Mouse (Mus musculus) c-Kit-negative CD71-positive TER-119-positive erythroid progenitor cells, embryonic 14.5 days (primary cell): ENCODE data around the gene Usp33.

ENCODE experiments used
- DNase-seq: peaks from one replicate; pipeline ENCODE4 v3.0.0-alpha.2; 2013; ENCODE audit warnings: low read depth, low spot score

Usp33 gene

GRCm38 (mm10) chr3:152339862-152340557 is 6.3 kb upstream of the Usp33 start, which contains the start of gene Miga1:
Miga1 (minus strand) TSS chr3:152340407.
- DNase-seq, result no peak

GRCm38 (mm10) chr3:152342961-152343517 is 3.2 kb upstream of the Usp33 start:
- no peak for DNase-seq

DNA sequence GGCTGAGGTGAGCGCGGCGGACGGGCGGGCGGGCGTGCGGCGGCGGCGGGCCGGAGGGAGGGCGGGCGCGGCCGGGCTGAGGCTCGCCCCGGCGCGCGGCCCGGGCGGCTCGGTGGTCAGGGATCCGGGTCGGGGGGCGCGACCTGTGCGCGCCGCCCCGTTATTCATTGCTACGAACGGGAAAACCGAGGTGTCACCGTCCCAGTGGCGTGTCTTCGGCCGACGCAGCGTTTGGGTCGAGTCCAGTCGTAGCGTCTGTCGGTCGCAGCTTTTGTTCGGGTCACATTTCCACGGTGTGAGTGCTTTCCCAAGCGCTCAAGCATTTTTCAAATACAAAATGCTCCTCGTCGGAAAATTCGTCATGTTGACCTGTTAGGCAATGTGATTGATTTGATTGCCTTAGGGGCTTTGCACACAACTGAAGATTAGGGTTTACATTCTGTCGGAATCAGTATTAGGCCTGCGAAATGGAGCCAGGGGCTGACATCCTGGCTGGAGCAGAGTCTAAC is 409 bp downstream of the Usp33 start:
- peak; percentile 9 for DNase-seq

DNA sequence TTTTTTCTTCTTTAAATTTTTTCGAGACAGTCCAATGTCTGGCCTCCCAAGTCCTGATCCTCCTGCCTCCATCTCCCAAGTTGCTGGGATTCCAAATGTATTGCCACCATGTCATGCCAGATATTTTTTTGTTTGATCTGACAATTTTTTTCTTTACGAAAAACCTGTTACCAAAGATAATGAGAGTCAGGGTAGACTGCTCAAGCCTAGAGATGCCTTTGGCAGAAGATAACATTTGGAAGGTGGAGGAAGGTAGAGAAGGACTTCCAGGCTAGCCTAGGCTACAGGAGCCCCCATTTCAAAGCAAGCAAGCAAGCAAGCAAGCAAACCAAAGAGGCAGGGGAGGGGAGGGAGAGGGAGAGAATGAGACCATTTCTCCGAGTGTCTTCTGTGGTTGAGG is 949 bp downstream of the Usp33 start:
- peak; percentile 20 for DNase-seq

DNA sequence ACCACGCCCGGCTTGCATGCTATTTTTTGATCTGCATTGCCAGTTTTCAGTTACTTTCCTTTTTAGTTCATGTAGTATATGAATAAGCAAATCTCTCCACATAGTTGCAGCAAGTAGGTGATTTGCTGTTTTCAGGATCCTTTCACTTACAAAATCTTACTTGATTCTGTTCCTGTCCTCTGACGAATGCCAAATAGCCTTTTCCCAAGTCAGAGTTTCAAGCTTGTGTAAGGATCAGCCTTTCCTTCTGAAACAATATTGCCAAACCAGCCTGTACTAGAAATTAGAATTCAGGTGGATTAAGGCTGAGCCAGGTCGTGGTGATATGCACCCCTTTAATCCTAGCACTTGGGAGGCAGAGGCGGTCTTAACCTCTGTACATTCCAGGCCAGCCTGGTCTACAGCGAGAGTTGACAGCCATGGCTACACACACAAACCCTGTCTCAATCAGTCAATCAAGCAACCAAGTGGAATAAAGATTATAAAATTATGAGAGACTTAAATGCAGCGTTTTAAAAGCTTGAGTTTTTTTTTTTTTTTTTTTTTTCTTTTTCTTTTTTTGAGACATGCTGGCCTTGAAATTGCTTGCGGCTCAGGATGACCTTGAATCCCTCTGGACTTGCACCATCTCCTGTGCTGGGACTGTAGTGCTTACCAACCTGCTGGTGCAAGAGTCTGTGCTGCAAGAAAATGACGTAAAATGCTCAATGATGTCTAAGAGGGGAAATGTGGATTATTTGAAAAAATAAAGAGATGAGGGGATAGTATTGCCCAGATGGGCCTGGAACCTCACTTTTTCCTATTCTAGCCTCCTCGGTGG is 1.9 kb downstream of the Usp33 start:
- no peak for DNase-seq

GRCm38 (mm10) chr3:152350431-152350830 is 4.2 kb downstream of the Usp33 start:
- DNase-seq, result no peak

- DNase-seq, result no peak
These were observed 4.7 kb downstream of the Usp33 start for GRCm38 (mm10) chr3:152350966-152351365.

- no peak for DNase-seq
These were observed 6.0 kb downstream of the Usp33 start for GRCm38 (mm10) chr3:152352289-152352688.

GRCm38 (mm10) chr3:152353434-152354177 is 7.3 kb downstream of the Usp33 start:
- no peak for DNase-seq

GRCm38 (mm10) chr3:152355361-152355760 is 9.1 kb downstream of the Usp33 start:
- DNase-seq, result peak; percentile 63

GRCm38 (mm10) chr3:152356751-152357150 is 10.5 kb downstream of the Usp33 start:
- no peak for DNase-seq

DNA sequence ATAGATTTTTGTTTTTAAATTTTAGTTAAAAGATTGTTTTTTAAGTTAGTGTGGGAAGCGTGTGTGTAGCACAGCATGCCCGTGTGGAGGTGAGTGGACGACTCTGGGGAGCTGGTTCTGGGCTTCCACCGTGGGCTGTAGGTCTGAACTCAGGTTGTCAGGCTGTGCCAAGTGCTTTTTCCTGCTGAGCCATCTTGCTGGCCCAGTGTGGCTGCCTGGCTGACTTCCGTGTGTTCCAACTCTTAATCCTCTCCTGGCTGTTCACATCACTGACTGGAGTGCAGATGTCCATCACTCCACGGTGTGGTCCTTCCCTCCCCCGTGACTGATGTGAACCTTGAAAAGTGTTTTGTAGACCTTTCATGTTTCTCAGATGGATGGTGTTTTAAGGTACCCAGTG is 12.9 kb downstream of the Usp33 start:
- no peak for DNase-seq

GRCm38 (mm10) chr3:152364181-152364580 is 17.9 kb downstream of the Usp33 start:
- DNase-seq, result no peak

GRCm38 (mm10) chr3:152376063-152376462 is 29.8 kb downstream of the Usp33 start:
- DNase-seq, result no peak

DNA sequence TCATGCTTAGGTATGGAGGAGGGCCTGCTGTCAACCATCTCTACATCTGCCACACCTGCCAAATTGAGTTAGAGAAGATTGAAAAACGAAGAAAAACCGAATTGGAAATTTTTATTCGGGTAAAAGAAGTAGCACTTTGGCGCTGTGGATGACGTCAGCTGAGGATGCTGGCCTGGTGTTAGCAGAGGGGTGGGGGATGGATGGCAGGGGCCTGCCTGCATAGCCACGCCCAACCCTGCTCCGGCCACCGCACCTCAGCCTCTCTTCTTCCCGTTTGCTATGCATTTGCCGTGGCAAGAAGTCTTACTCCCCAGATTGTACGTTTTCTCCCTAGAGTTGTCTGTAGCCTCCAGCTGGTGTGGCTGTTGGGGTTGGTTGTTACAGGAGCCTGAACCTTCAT is 37.8 kb downstream of the Usp33 start:
- DNase-seq, result no peak

DNA sequence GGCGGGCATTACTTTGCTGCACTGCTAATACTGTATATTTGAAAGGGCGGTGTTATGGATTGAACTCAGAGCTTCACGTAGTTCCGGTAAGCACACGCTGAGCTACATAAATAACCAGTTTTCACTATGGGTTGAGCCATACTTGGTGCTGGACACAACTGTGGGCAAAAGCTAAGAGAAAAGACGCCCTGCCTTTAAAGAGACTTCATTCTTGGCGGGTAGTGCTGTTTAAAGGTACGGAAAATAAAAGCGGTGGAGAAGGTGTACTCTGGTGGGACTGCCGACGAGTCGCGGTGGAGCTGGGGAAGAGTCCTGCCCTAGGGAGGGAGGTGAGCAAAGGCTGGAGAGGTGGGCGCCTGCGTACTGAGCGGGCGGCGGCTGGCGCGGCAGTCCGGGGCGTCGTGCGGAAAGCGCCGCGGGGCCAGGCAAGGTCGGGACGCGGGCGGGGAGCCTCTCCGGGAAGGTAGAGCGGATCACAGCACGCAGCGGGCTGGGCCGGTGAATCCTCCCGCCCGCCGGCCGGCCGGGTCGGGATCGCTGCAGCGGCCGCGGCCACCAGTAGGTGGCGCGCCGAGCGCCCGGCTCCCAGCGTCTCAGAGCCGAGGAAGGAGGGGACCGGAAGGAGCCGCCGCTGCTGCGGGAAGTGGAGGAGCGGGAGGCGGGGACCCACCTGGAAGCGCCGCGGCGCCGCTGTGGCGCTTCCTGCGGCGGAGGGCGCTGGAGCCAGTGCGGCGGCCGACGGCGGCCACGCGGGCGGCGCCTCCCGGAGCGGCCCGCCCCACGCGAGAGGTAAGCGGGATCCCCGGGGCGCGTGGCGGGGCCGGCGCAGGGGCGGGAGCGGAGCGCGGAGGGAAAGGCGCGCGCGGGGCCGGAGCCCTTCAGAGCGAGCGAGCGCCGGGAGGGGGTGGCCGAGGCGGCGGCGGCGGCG is 49.3 kb downstream of the Usp33 start, which contains the start of gene Zzz3:
TSS of gene Zzz3 (plus strand) at position 124 of the 928 bp plus-strand sequence.
- peak; percentile 84 for DNase-seq

DNA sequence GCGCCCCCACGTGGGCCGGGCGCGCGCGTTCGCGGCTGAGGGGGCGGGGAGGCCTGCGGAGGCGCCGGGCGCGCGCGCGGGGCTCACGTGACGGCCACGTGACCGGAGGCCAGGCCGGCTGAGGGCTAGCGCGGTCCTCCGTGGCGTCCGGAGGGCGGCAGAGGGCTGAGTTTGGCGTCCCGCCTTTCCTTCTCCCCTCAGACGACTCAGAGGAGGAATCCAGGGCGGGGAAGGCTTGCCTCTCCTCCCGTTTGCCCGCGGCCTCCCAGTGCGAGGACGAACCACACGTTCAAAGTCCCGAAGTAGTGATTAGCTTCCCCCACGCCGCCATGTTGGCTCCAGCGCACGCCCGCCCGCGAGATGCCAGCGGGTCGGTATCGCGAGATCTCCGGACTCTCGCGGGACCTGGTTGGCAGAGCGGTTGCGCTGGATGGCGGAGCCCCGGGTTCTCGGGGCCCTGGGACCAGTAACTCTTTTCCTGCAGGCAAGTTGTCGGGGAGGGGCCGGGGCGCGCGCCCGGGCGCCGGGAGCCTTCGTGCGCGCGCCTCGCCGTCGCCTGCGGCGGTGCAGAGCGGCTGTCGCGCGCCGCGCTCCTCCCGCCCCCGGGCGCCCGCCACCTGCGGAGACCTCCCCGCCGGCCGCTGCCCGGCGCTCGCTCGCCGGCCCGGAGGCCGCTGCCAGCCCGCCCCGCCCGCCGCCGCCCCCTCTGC is 50.2 kb downstream of the Usp33 start:
- peak; percentile 94 for DNase-seq

DNA sequence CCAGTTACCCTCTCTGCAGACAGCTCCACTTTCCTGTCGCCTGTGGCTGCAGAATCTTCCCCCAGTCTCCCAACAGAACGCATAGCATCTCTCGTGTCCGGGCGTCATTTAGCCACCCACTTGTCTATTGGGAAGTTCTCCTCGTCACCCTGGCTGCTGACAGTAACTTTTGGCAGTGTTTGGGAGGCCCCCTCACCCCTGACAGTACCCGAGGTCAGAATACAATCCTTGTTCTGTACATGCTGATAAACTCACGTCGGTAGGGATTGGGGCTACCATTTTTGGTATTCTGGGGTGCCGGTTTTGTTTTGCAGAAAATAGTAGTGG is 50.7 kb downstream of the Usp33 start:
- no peak for DNase-seq

DNA sequence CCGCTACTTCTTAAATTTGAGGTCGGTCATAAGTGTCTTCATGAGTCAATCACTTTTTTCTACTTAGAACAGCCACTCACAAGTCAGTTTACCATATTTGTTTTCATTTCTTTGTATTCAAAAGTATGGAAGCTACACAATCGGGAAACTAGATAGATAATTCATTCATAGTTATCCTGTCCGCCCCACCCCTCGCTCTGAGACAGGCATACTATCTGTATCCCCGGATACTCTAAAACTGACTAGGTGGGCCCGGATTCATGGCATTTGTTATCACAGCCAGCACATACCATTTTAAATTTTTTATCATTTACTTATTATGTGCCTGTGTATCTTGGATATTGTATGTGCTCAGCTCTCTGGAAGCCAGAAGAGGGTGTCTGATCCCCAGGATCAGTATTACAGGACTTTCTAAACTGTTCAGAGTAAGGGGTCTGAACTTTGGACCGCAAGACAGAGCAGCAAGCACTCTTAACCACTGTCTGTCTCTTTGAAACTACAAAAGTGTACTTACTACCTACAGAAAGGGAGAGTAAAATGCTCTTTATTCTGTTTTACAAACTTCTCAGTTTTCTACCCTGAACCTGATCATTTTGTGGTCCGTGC is 51.2 kb downstream of the Usp33 start:
- peak; percentile 44 for DNase-seq

GRCm38 (mm10) chr3:152400441-152400840 is 54.2 kb downstream of the Usp33 start:
- DNase-seq, result no peak
